Mouse (Mus musculus) CD8-positive naive resting alpha-beta T cell, adult 2 months (primary cell): Measurements from ENCODE around the gene Vsx2.
A peak's percentile ranks its signal among the peaks of the same experiment; 100 is the strongest.

ENCODE experiments used
- DNase-seq, 2 experiments: peaks; one replicate each; pipeline ENCODE4 v3.0.0; 2022; ENCODE audit warnings: low read depth in 2 of 2, low spot score in 2 of 2

Gene Vsx2

DNA sequence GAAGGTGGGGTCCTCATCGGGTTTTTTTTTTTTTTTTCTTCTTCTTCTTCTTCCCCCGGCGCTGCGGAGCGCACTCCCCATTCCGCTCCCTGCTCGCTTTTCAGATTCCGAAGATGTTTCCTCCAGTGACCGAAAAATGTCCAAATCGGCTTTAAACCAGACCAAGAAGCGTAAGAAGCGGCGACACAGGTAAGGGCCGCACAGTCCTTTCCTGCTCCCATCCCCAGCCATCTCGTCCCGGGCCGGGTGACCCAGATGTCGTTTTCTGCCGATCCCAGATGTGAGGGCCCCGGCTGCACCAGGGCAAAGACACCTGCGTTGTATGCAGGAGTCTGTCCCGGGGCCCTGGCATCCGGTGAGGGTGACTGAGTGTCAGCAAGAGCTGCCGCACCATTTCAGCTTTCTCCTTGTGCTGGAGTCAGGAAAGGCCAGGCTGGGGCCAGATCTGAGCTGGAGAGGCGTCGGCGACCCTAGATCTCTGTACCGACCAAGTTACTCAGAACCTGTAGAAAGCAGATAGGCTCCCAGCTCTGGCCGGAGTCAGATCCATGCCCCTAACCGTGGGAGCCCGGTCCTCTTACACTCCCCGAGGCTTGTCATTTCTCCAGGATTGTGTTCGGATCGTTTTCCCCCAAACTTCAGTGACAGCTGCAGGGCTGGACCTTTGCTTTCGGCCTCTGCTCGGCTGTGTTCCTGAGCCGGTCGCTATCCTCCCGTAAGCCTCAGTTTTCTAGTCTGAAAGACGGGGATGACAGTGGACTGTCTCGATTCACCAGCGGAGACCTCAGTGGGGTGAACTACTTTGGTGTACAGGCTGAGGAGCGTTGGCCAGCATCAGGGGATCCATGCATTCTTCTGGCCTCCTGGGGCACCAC, 2.1 kb downstream of the Vsx2 start:
- DNase-seq = no peak

DNA sequence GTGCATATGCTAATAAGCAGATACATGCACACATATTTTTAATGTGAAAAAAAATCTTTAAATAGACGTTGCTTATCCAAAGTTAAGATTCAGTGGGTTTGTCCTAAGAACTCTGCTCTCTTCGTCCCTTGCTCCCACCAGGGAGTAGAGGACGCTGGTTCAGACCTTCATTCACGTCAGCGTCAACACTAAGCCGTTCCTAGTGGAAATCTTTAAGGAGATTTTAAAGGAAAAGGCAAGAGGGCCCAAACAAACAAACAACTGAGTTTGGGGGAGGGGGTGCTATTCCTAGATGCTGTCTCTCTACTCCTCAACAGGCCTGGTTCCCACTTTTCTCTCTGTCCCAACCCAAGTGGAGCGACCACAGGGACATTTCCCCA, 2.8 kb downstream of the Vsx2 start:
- no peak for DNase-seq

GRCm38 (mm10) chr12:84573094-84573493, 3.5 kb downstream of the Vsx2 start:
- no peak for DNase-seq

DNA sequence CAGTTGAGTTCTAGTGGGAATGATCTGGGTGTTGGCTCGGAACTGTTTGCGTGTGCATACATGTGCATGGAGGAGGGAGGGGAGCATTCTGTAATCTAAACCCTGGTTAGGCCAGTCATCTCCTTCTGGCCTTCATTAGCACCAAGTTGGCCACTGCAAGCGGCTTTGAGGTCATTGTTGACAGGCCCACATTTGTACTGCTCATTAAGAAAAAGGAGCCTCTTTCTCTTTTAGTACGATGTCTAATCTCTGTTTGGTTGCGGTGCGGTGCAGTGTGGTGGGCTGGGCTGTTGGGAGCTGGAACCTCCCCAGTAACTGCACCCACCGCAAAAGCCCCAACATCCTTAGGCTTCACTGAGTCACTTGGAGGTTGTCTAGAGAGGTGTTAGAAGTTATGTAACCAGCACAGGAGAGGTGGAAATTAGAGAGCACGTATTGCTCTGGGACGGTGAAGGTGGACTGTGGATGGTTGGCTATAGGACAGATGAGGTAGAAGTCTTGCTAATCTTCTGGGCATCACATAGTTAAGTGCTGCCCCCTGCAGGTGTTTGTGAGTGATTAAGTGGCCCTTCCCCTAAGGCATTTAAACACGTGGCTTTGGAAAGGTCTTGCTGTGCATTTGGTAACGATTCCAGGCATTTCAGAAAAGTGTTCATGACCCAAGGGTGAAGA, 8.3 kb downstream of the Vsx2 start:
- DNase-seq = no peak

GRCm38 (mm10) chr12:84578440-84578770, 8.8 kb downstream of the Vsx2 start:
- DNase-seq = no peak

- DNase-seq = no peak
Measured at GRCm38 (mm10) chr12:84581285-84581684, 11.7 kb downstream of the Vsx2 start.

- DNase-seq = peak; percentile 87 to 93
Measured at GRCm38 (mm10) chr12:84589825-84590761, 20.5 kb downstream of the Vsx2 start.

- no peak for DNase-seq
Measured at GRCm38 (mm10) chr12:84598324-84598723, 28.8 kb downstream of the Vsx2 start.

DNA sequence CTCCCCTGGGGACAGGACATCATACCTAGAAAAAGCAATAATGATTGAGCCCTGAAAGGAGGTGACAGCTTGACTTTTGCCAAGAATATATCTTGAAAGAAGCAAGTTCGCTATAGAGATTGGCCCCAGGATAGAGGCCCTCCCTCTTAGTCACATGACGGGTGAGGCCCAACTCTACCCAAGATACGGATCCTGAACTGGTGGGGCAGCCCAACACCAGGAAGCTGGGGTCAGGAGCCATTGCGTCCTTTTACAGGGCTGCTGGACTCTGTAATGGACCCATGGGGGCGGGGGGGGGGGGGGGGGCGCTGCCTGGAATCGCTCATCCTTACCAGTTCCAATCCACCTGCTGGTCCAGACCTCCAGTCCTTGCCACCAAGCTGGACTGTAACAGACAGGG, 34.4 kb downstream of the Vsx2 start:
- DNase-seq = no peak

DNA sequence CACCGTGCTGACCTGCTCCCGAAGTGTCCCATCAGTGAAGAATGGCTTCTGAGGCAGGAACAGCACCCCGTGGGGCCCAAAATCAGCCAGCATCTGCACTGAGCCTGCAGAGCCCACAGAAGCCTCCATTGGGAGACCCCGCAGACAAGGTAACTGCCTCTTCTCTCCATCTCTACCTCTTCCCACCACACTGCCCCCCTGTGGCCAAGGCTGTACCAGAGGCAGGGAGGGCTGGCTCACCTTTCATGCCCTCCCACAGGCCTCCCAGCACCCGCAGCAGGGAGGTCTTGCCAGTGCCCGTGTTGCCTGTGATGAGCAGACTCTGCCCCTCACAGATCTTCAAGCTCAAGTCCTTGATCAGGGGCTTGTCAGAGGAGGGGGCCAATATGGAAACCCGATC, 36.3 kb downstream of the Vsx2 start:
- DNase-seq = peak in 1 of 2 experiments; percentile 15

DNA sequence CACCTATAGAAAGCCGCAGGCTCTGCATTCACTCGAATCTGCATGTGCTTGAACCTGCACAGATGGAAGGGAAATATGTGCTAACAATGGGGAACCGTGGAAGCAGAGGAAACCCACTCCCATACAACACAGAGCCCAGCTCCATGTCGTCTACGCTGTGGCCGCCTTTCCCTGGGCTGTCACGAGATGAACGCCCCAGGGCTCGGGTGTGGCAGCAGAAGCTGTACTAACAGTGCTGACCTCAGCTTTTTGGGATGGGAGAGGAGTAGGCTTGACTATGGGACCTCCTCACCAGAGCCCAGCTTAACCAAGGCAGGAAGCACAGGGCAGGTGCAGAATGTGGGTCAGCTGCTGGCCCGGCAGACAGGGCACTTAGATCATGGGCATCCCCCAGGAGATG, 42.2 kb downstream of the Vsx2 start:
- DNase-seq = no peak

- no peak for DNase-seq
Measured at GRCm38 (mm10) chr12:84612518-84612917, 43.0 kb downstream of the Vsx2 start.

DNA sequence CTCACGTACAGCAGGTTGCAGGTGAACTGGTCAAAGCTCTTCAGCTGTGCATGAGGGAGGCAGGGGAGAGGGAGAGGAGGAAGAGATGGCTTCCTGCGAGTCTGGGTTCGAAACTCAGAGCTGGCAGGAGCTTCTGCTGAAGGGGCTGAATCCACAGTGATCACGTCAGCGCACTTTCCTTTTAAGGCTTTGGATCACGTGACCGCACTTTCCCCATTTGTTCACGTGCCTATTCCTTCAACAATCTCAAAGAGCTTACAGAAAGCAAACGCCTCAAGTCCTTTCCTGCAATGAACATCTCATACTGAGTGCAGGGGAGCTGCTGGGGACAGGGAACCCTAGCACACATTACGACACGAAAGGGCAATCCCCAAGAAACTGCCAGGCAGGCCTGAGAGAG, 44.4 kb downstream of the Vsx2 start:
- no peak for DNase-seq

GRCm38 (mm10) chr12:84614524-84614923, 45.0 kb downstream of the Vsx2 start:
- no peak for DNase-seq

GRCm38 (mm10) chr12:84616977-84617630, 47.5 kb downstream of the Vsx2 start, which contains the start of gene Abcd4:
Abcd4 (minus strand) TSS chr12:84617413.
- DNase-seq = peak; percentile 83 to 90

- no peak for DNase-seq
Measured at GRCm38 (mm10) chr12:84617663-84618062, 48.1 kb downstream of the Vsx2 start.

DNA sequence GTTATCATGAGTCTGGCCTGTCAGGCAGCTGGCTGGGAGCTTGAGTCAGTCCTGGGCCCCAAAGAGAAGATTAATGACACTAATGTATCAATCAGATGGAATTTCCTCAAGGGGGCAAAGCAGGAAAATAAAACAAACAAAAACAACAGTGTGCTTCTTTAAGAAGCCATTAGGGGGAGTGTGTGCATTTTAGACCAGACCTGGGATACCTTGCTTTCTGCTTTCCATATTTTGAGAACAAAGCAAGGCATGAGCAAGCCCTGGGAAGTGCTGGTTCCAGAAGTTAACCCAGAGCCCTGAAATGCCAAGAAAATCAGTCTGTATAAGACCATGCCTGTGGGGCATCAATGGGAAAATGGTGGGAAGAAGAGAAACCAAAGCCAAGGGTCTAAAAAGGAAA, 51.4 kb downstream of the Vsx2 start:
- peak in 1 of 2 experiments; percentile 6 for DNase-seq

- DNase-seq = no peak
Measured at GRCm38 (mm10) chr12:84624601-84625000, 55.0 kb downstream of the Vsx2 start.

DNA sequence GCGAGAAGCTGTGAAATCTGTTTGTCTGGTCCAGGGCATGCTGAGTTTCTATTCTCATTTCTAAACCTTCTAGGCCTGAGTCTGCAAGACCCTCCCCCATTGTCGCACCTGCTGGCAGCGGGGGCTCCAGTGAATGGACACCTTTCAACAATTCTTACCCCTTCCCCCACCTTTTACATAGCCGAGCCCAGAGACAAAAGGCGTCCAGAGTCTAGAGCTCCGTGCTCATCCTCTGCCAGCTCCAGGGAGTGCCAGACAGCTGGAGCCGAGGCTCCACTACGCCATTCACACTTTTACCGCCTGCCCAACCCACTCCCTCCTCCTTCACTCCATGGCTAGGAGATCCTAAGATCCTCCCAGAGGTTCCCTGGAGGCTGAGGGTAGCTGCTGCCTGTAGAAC, 55.6 kb downstream of the Vsx2 start:
- DNase-seq = no peak

DNA sequence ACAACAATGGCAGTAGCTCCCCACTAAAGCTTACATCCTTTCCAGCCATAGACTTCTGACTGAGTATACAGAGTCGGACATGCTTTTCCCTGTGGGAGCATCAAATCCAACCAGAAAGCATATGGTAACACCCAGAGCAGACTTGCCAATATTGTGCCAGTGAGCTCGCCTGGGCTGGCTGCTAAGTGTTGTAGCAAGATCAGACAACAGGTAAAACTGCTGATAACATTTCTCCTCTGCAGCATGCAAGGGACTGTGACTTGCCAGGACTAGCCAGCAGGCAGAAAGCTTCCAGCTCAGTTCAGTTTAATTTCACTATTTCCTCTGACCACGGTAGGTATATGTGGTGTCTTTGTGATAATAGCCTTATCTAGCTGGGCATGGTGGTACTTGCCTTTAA, 62.3 kb downstream of the Vsx2 start:
- DNase-seq = no peak

DNA sequence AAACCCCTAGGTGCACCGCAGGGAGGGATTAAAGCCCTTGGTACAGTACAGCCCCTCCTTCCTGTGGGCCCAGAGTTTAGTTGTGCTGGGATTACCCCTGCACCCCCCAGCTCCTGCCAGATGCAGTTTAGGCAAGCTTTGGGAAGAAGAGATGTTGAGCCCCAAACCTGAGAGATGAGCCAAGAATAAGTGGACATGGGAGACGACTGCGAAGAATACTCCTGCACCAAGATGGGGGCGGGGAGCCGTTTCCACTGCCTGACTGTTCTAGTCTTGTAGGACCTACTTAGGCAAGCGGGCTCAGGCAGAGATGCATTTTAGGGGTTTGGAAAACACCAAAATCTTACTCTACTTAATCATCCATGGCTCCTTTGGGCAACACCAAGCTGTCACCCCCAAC, 70.7 kb downstream of the Vsx2 start:
- no peak for DNase-seq
